Mouse (Mus musculus): ENCODE measurements at regions not wholly inside any gene's neighbourhood (a gene's known extent, or its start where the extent isn't known, plus 50 kb on each side); places are given as distances from the start of the nearest gene placed in this dataset.

- ATAC-seq: no peak
- no peaks in the 10 kb centered on the region for H3K36me3 ChIP-seq (ENCODE audit: control insufficient read depth, insufficient read depth)
- H3K27me3 ChIP-seq (replicated peaks; ENCODE audit: control insufficient read depth, insufficient read depth, low read length): no peaks in the 10 kb centered on the region
- H3K4me2 ChIP-seq (ENCODE audit: low read length): no peak overlapping the region
- 55% methylated on average over 3 of the region's 3 CpGs for WGBS
- no peak overlapping the region for H3K4me3 ChIP-seq (replicated peaks; ENCODE audit: low read length)
- H3K4me1 ChIP-seq (replicated peaks; ENCODE audit: control insufficient read depth, insufficient read depth, low read length): no peaks in the 10 kb centered on the region
- H3K9me3 ChIP-seq (ENCODE audit: control insufficient read depth, low read length): no peaks in the 10 kb centered on the region
- H3K27ac ChIP-seq (ENCODE audit: low read length): no peak overlapping the region
- no peak overlapping the region for H3K9ac ChIP-seq (replicated peaks; ENCODE audit: low read depth, low read length)
Observed at GRCm38 (mm10) chr2:46013771-46014269, 896.6 kb upstream of the Zeb2 start.

DNA sequence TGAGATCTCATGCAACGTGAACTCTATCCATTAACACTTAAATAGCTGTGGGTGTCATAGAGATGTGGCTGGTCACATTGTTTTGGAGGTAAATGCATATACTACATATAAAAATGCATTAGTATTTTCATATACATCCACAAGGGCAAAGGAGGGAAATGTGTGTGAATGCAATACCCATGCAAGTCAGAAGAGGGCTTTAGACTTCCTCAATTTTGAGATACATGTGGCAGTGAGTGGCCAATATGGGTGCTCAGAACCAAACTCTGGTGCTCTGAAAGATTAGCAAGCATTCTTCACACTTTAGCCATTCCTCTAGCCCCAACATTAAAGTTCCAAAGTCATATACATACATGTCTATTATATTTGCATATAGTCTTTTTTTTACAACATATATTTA lies 895.5 kb upstream of the Zeb2 start:
- Histone ChIP-seq H3K4me3 (replicated peaks; ENCODE audit: low read length) (no peak overlapping the region), H3K36me3 (ENCODE audit: control insufficient read depth, insufficient read depth) (no peaks in the 10 kb centered on the region), H3K27ac (ENCODE audit: low read length) (no peak overlapping the region), H3K9ac (replicated peaks; ENCODE audit: low read depth, low read length) (no peak overlapping the region), H3K4me1 (replicated peaks; ENCODE audit: control insufficient read depth, insufficient read depth, low read length) (no peaks in the 10 kb centered on the region), H3K27me3 (replicated peaks; ENCODE audit: control insufficient read depth, insufficient read depth, low read length) (no peaks in the 10 kb centered on the region), H3K4me2 (ENCODE audit: low read length) (no peak overlapping the region), H3K9me3 (ENCODE audit: control insufficient read depth, low read length) (no peaks in the 10 kb centered on the region)
- 91% methylated on average over 1 of the region's 1 CpGs for WGBS
- ATAC-seq: no peak

- Histone ChIP-seq H3K4me2 (ENCODE audit: low read length) (no peak overlapping the region), H3K4me1 (replicated peaks; ENCODE audit: control insufficient read depth, insufficient read depth, low read length) (no peaks in the 10 kb centered on the region), H3K4me3 (replicated peaks; ENCODE audit: low read length) (no peak overlapping the region), H3K27me3 (replicated peaks; ENCODE audit: control insufficient read depth, insufficient read depth, low read length) (no peaks in the 10 kb centered on the region), H3K27ac (ENCODE audit: low read length) (no peak overlapping the region), H3K36me3 (ENCODE audit: control insufficient read depth, insufficient read depth) (no peaks in the 10 kb centered on the region), H3K9me3 (ENCODE audit: control insufficient read depth, low read length) (no peaks in the 10 kb centered on the region), H3K9ac (replicated peaks; ENCODE audit: low read depth, low read length) (no peak overlapping the region)
- no peak for ATAC-seq
Observed at GRCm38 (mm10) chr2:45975157-45975556, 858.0 kb upstream of the Zeb2 start.

- no peaks in the 10 kb centered on the region for H3K36me3 ChIP-seq (ENCODE audit: control insufficient read depth, insufficient read depth)
- H3K9me3 ChIP-seq (ENCODE audit: control insufficient read depth, low read length): no peaks in the 10 kb centered on the region
- no peak overlapping the region for H3K4me2 ChIP-seq (ENCODE audit: low read length)
- WGBS: 94% methylated on average over 5 of the region's 5 CpGs
- H3K27ac ChIP-seq (ENCODE audit: low read length): no peak overlapping the region
- no peaks in the 10 kb centered on the region for H3K27me3 ChIP-seq (replicated peaks; ENCODE audit: control insufficient read depth, insufficient read depth, low read length)
- no peak overlapping the region for H3K4me3 ChIP-seq (replicated peaks; ENCODE audit: low read length)
- ATAC-seq: no peak
- no peaks in the 10 kb centered on the region for H3K4me1 ChIP-seq (replicated peaks; ENCODE audit: control insufficient read depth, insufficient read depth, low read length)
- H3K9ac ChIP-seq (replicated peaks; ENCODE audit: low read depth, low read length): no peak overlapping the region
Observed at GRCm38 (mm10) chr2:45968635-45969034, 851.4 kb upstream of the Zeb2 start.

DNA sequence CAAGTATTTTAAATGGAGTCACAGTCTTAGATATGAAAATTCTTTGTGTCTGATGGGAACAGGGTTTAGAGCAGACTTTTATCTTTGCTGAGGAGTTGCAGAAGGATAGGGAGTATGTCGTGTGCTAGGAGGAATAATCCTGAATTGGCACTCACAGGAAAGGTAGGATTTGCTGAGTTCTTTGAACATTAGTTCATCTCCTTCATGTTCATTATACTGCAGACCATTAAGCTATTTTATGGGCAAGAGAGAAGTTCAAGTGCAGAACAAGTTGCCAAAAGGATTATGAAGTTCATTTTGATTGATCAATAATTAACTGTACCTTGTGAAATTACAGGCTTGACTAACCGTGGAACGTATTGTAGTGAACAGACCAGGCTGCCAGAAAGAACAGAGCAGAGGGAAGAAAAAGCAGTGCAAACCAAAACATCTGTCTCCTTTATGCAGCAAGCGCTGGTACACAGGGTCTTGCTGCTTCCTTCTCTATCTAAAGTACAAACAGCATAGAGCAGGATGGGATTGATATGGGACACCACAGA lies 839.7 kb upstream of the Zeb2 start:
- no peaks in the 10 kb centered on the region for H3K36me3 ChIP-seq (ENCODE audit: control insufficient read depth, insufficient read depth)
- H3K4me2 ChIP-seq (ENCODE audit: low read length): no peak overlapping the region
- H3K4me1 ChIP-seq (replicated peaks; ENCODE audit: control insufficient read depth, insufficient read depth, low read length): no peaks in the 10 kb centered on the region
- H3K9ac ChIP-seq (replicated peaks; ENCODE audit: low read depth, low read length): no peak overlapping the region
- no peak overlapping the region for H3K4me3 ChIP-seq (replicated peaks; ENCODE audit: low read length)
- H3K27ac ChIP-seq (ENCODE audit: low read length): no peak overlapping the region
- H3K9me3 ChIP-seq (ENCODE audit: control insufficient read depth, low read length): no peaks in the 10 kb centered on the region
- 53% methylated on average over 4 of the region's 4 CpGs for WGBS
- ATAC-seq: no peak
- H3K27me3 ChIP-seq (replicated peaks; ENCODE audit: control insufficient read depth, insufficient read depth, low read length): no peaks in the 10 kb centered on the region

GRCm38 (mm10) chr2:45948758-45949157 lies 831.6 kb upstream of the Zeb2 start:
- 92% methylated on average over 1 of the region's 1 CpGs for WGBS
- Histone ChIP-seq H3K27ac (ENCODE audit: low read length) (no peak overlapping the region), H3K9ac (replicated peaks; ENCODE audit: low read depth, low read length) (no peak overlapping the region), H3K4me2 (ENCODE audit: low read length) (no peak overlapping the region), H3K36me3 (ENCODE audit: control insufficient read depth, insufficient read depth) (no peaks in the 10 kb centered on the region), H3K27me3 (replicated peaks; ENCODE audit: control insufficient read depth, insufficient read depth, low read length) (no peaks in the 10 kb centered on the region), H3K4me3 (replicated peaks; ENCODE audit: low read length) (no peak overlapping the region), H3K9me3 (ENCODE audit: control insufficient read depth, low read length) (no peaks in the 10 kb centered on the region), H3K4me1 (replicated peaks; ENCODE audit: control insufficient read depth, insufficient read depth, low read length) (no peaks in the 10 kb centered on the region)
- no peak for ATAC-seq

DNA sequence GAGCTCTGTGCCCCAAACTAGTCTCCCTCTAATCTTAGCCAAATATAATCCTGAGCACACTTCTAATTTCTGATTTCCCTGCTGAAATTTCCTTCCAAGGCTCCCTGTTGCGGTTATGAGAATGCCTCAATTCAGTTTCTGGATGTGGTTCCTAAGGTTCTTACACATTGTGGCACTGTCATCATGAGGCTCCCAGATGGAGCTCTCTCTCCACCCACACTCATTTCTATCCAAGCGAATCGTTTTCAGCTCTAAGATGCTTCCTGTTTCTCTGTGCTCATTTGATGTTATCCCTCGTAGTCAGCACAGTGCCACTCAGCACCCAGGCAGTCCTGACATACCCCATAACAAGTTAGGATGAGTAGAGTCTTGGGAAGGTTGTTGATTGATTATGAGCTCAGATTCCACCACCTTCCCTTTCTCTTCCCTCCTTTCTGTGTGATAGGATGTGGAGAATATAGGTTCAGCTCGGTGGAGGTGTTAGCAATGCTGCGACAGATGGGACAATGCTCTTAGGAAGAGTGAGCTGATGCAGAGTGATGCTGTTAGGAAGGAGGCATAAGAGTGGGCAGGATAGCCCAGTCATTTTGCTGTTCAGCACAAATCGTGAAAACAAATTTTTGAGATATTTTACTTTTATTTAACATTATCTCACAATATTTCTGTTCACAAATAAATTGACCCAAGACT lies 808.7 kb upstream of the Zeb2 start:
- Histone ChIP-seq H3K4me3 (replicated peaks; ENCODE audit: low read length) (no peak overlapping the region), H3K4me2 (ENCODE audit: low read length) (no peak overlapping the region), H3K9me3 (ENCODE audit: control insufficient read depth, low read length) (no peaks in the 10 kb centered on the region), H3K27me3 (replicated peaks; ENCODE audit: control insufficient read depth, insufficient read depth, low read length) (no peaks in the 10 kb centered on the region), H3K4me1 (replicated peaks; ENCODE audit: control insufficient read depth, insufficient read depth, low read length) (no peaks in the 10 kb centered on the region), H3K9ac (replicated peaks; ENCODE audit: low read depth, low read length) (no peak overlapping the region), H3K36me3 (ENCODE audit: control insufficient read depth, insufficient read depth) (no peaks in the 10 kb centered on the region), H3K27ac (ENCODE audit: low read length) (no peak overlapping the region)
- 86% methylated on average over 7 of the region's 7 CpGs for WGBS
- no peak for ATAC-seq

DNA sequence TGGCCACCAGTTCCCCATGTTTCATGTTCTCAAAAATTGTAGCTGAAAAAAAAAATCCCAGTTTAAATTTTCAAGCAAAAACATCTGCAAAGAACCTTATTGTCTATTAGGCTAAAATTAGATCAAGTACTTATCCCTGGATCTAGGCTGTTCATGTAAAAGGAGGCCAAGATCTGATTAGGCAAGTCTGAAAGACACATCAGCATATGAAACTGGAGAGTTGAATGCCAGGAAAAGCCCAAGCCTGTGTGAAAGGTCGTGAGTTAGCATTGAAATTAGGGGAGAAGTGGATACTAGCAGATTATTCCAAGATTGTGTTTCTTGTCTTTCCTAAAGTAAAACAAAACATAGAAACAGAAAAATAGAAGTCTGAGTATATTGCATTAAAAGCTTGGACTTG lies 791.7 kb upstream of the Zeb2 start:
- Histone ChIP-seq H3K4me3 (replicated peaks; ENCODE audit: low read length) (no peak overlapping the region), H3K9ac (replicated peaks; ENCODE audit: low read depth, low read length) (no peak overlapping the region), H3K27ac (ENCODE audit: low read length) (no peak overlapping the region), H3K4me2 (ENCODE audit: low read length) (no peak overlapping the region), H3K4me1 (replicated peaks; ENCODE audit: control insufficient read depth, insufficient read depth, low read length) (no peaks in the 10 kb centered on the region), H3K9me3 (ENCODE audit: control insufficient read depth, low read length) (no peaks in the 10 kb centered on the region), H3K27me3 (replicated peaks; ENCODE audit: control insufficient read depth, insufficient read depth, low read length) (no peaks in the 10 kb centered on the region), H3K36me3 (ENCODE audit: control insufficient read depth, insufficient read depth) (no peaks in the 10 kb centered on the region)
- ATAC-seq: no peak
- 29% methylated on average over 1 of the region's 1 CpGs for WGBS

DNA sequence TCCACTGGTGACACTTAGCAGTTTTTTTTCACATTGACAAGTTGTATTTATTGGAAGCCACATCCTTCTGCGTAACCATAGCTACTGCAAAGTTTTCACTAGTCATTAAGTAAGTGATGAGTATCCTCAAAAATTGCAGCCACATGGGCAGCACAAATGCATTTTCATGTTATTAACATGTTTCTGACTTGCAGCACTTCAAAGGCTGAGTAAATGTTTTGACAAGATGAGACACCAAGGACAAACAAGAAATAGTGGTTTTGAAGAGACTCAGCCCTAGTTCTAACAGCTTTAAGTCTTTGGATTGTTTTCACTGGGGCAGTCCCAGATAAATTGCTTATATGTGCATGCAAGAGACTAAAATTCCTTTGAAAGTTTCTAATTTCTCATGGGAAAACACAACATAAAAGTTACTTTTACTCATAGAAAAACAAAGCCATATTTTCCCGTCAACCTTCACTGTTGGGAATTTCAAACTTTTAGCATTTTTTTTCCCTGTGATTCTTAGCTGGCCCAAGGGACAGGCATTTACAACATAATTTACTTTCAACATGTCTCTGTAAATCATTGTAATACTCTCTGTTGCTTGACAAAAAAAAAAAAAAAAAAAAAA lies 787.5 kb upstream of the Zeb2 start:
- H3K9ac ChIP-seq (replicated peaks; ENCODE audit: low read depth, low read length): no peak overlapping the region
- no peaks in the 10 kb centered on the region for H3K4me1 ChIP-seq (replicated peaks; ENCODE audit: control insufficient read depth, insufficient read depth, low read length)
- no peak overlapping the region for H3K4me3 ChIP-seq (replicated peaks; ENCODE audit: low read length)
- no peaks in the 10 kb centered on the region for H3K27me3 ChIP-seq (replicated peaks; ENCODE audit: control insufficient read depth, insufficient read depth, low read length)
- H3K27ac ChIP-seq (ENCODE audit: low read length): no peak overlapping the region
- 77% methylated on average over 2 of the region's 2 CpGs for WGBS
- no peak for ATAC-seq
- H3K4me2 ChIP-seq (ENCODE audit: low read length): no peak overlapping the region
- H3K9me3 ChIP-seq (ENCODE audit: control insufficient read depth, low read length): no peaks in the 10 kb centered on the region
- no peaks in the 10 kb centered on the region for H3K36me3 ChIP-seq (ENCODE audit: control insufficient read depth, insufficient read depth)
